Mouse (Mus musculus): ENCODE measurements around the gene Kcnrg.

GRCm38 (mm10) chr14:61575941-61576340, 31.3 kb upstream of the Kcnrg start:
- TF ChIP-seq CTCF (IDR thresholded peaks at IDR 0.05) = no peak
- TF ChIP-seq POLR2A (IDR thresholded peaks at IDR 0.05; ENCODE audit: insufficient read depth, low read depth, low read length) = no peak
- no peak for TF ChIP-seq EP300 (IDR thresholded peaks at IDR 0.05; ENCODE audit: insufficient read depth, low read depth, low read length)
